Mouse (Mus musculus) mature B cell (primary cell): ENCODE data around the gene Rptor.

Experiments used
- in situ Hi-C: fragments of 300-500 bp; cut with MboI; formaldehyde crosslinking; loops from 2 replicates; pipeline ENCODE4 v1.14.3; 2019

Gene Rptor

GRCm38 (mm10) chr11:119907006-119907650 lies 304.4 kb downstream of the Rptor start:
- in situ Hi-C loops = loop anchor here (10.0 kb wide), 1 partner anchor 412 kb away; the partner anchor contains the start of gene Endov

GRCm38 (mm10) chr11:119907711-119908110 lies 305.0 kb downstream of the Rptor start:
- in situ Hi-C loops = loop anchor here (10.0 kb wide), 1 partner anchor 413 kb away; the partner anchor contains the start of gene Endov

- in situ Hi-C loops = loop anchor here (10.0 kb wide), 1 partner anchor 415 kb away; the partner anchor contains the start of gene Endov
These were observed 306.7 kb downstream of the Rptor start for GRCm38 (mm10) chr11:119909436-119909835.

GRCm38 (mm10) chr11:119912845-119913244 lies 310.1 kb downstream of the Rptor start:
- in situ Hi-C loops = no loop called here

- in situ Hi-C loops = no loop called here
These were observed 310.7 kb downstream of the Rptor start, which contains the start of gene Chmp6 for GRCm38 (mm10) chr11:119913291-119913934. Chmp6 (plus strand) TSS chr11:119913441.

- in situ Hi-C loops = no loop called here
These were observed 311.2 kb downstream of the Rptor start for GRCm38 (mm10) chr11:119913935-119914314.

GRCm38 (mm10) chr11:119914381-119914780 lies 311.7 kb downstream of the Rptor start:
- in situ Hi-C loops = no loop called here

GRCm38 (mm10) chr11:119915666-119916065 lies 313.0 kb downstream of the Rptor start:
- in situ Hi-C loops = no loop called here

- in situ Hi-C loops = no loop called here
These were observed 313.5 kb downstream of the Rptor start for GRCm38 (mm10) chr11:119916102-119916790.

- in situ Hi-C loops = no loop called here
These were observed 314.2 kb downstream of the Rptor start for GRCm38 (mm10) chr11:119916834-119917469.

GRCm38 (mm10) chr11:119918521-119918920 lies 315.8 kb downstream of the Rptor start:
- in situ Hi-C loops = no loop called here

- in situ Hi-C loops = no loop called here
These were observed 316.7 kb downstream of the Rptor start for GRCm38 (mm10) chr11:119919432-119919831.

GRCm38 (mm10) chr11:119919897-119920296 lies 317.2 kb downstream of the Rptor start:
- in situ Hi-C loops = loop anchor here (5.0 kb wide), 1 partner anchor 57 kb away; no protein-coding TSS in a partner anchor

GRCm38 (mm10) chr11:119920668-119921067 lies 318.0 kb downstream of the Rptor start:
- in situ Hi-C loops = loop anchor here (5.0 kb wide), 1 partner anchor 57 kb away; no protein-coding TSS in a partner anchor

- in situ Hi-C loops = no loop called here
These were observed 322.5 kb downstream of the Rptor start for GRCm38 (mm10) chr11:119925176-119925575.

- in situ Hi-C loops = no loop called here
These were observed 324.1 kb downstream of the Rptor start for GRCm38 (mm10) chr11:119926762-119927161.

- in situ Hi-C loops = no loop called here
These were observed 325.4 kb downstream of the Rptor start for GRCm38 (mm10) chr11:119928023-119928681.

- in situ Hi-C loops = no loop called here
These were observed 327.0 kb downstream of the Rptor start for GRCm38 (mm10) chr11:119929603-119930265.

GRCm38 (mm10) chr11:119931809-119932208 lies 329.1 kb downstream of the Rptor start:
- in situ Hi-C loops = no loop called here

GRCm38 (mm10) chr11:119933142-119933541 lies 330.4 kb downstream of the Rptor start:
- in situ Hi-C loops = no loop called here
